Mouse (Mus musculus) cortical plate, adult 2 months (tissue): Measurements from ENCODE around the gene Cnot2. TPM values are rescaled to one million over a fixed set of nuclear protein-coding genes. Genes with fewer than 3 reads are reported as not detected.
"Not testable (repeated sequence)": the region's sequence is repeated elsewhere in the genome, so short reads cannot be mapped to it uniquely, and the experiment has no call there.

ENCODE experiments used
- H3K27ac ChIP-seq: fragments of 200-500 bp; 2 replicates; pipeline ENCODE4 v1.5.1; 2012; ENCODE audit warnings: low read length, control low read depth, inconsistent platforms; ENCODE audit not compliant: insufficient read depth
- H3K4me1 ChIP-seq: fragments of 200-500 bp; 2 replicates; pipeline ENCODE4 v1.6.1; 2011; ENCODE audit warnings: low read length; ENCODE audit not compliant: control insufficient read depth, insufficient read depth
- H3K4me3 ChIP-seq: fragments of 200-500 bp; 2 replicates; pipeline ENCODE4 v1.5.1; 2011; ENCODE audit warnings: mild to moderate bottlenecking, low read length, control low read depth; ENCODE audit not compliant: insufficient read depth
- CTCF ChIP-seq: fragments of 200-500 bp; IDR thresholded peaks from 2 replicates; pipeline ENCODE4 v1.5.1; 2011; ENCODE audit warnings: mild to moderate bottlenecking, control low read depth, low read length; ENCODE audit not compliant: insufficient read depth; ENCODE audit errors: extremely low read depth
- POLR2A ChIP-seq: fragments of 200-500 bp; IDR thresholded peaks from 2 replicates; pipeline ENCODE4 v1.6.1; 2011; ENCODE audit warnings: mild to moderate bottlenecking, low read length, control low read depth; ENCODE audit not compliant: insufficient read depth; ENCODE audit errors: extremely low read depth
- polyA plus RNA-seq: library from polyadenylated mRNA; depleted of rRNA; stranded (reverse); fragments of >200 nt; gene quantifications from 2 replicates; pipeline ENCODE4 v1.2.3, GENCODE M21; 2012

Cnot2 gene
- polyA plus RNA-seq, 1 experiment, result 67.5 TPM

DNA sequence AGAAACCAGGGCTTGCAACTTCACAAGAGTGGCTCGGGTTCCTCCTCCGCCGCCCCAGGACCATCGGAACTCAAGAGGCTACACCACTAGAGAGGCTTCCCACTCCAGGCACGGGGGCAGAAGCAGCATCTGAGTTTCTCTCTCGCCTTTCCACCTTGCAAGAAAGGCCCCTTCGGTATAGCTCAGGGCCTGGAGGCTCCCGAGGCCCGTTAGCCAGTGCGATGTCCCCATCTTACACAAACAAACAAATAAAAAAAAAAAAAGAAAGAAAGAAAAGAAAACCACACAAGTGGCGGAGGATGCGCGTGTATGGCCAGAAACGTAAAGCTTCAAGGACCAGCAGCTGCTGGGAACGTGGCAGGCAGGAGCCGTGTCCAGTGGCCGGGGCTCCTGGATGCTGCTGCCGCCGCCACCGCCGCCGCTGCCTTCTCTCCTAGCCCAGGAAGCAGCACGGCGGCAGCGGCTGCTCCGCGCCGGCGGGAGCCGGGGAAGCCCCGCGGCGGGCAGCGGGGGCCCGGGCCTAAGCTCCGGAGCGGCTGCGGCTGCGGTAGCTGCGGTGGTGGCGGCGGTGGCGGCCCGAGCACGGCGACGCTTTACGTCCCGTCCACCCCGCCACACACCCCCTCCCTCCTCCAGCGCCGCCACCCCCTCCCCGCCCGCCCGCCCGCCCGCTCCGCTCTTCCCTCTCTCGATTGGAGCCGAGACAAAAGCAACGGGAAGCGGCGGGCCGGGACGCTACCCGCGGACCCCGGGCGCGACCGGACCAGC lies 536 bp downstream of the Cnot2 start:
- Histone ChIP-seq H3K4me1 (peaks cover 2% of the 10 kb centered on the region), H3K27ac (peak overlapping the region; percentile 79), H3K4me3 (peak overlapping the region; percentile 92)
- no peak for TF ChIP-seq CTCF
- no peak for TF ChIP-seq POLR2A

DNA sequence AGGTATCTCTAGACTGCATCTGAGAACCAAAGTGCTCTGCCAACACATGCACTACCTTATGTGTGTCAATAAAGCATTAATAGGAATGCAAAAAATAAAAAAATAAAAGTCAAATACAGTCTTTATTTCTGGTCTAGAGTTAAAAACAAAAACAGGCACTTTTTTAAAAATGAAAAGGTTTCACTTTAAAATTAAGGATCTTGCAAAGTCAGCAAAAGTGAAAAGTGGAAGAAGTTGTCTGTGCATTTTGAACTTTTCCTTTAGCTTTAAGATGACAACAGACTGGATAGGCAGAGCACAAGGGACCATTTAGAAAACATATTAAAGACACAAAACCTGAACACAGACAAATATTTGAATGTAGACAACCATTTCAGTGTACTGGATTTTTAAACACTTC lies 1.8 kb downstream of the Cnot2 start:
- H3K4me3 ChIP-seq, result no peak overlapping the region; the same call in 1 of the 2 replicates

GRCm38 (mm10) chr10:116578375-116578774 lies 2.9 kb downstream of the Cnot2 start:
- TF ChIP-seq CTCF (no peak), POLR2A (no peak)
- Histone ChIP-seq H3K4me3 (no peak overlapping the region), H3K27ac (no peak overlapping the region), H3K4me1 (peaks cover 2% of the 10 kb centered on the region)

More for the DNA sequence above, 1.8 kb downstream of the Cnot2 start:
- Histone ChIP-seq H3K27ac (no peak overlapping the region), H3K4me1 (peaks cover 2% of the 10 kb centered on the region)
- no peak for TF ChIP-seq POLR2A
- no peak for TF ChIP-seq CTCF

DNA sequence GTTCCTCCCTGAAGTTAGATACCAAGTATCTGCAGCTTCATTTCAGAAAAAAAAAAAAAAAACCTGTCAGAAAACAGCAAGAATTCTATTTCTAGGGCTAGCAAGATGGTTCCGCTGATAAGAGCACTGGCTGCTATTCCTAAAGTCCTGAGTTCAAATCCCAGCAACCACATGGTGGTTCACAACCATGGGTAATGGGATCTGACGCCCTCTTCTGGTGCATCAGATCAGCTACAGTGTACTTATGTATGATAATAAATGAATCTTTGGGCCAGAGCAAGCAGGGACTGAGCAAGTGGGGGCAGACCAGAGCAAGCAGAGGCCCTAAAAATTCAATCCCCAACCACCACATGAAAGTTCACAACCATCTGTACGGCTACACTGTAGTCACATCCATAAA lies 4.1 kb downstream of the Cnot2 start:
- H3K4me1 ChIP-seq, result no peaks in the 10 kb centered on the region; the same call in 1 of the 2 replicates
- no peak overlapping the region for H3K27ac ChIP-seq
- H3K4me3 ChIP-seq, result no peak overlapping the region
- TF ChIP-seq POLR2A, result no peak
- no peak for TF ChIP-seq CTCF

GRCm38 (mm10) chr10:116576071-116576470 lies 5.2 kb downstream of the Cnot2 start:
- H3K4me3 ChIP-seq, H3K4me1 ChIP-seq, H3K27ac ChIP-seq: not testable (repeated sequence)

- Histone ChIP-seq H3K27ac (no peak overlapping the region), H3K4me1 (no peaks in the 10 kb centered on the region), H3K4me3 (no peak overlapping the region)
- TF ChIP-seq POLR2A, result no peak
- TF ChIP-seq CTCF, result no peak
Observed at GRCm38 (mm10) chr10:116570526-116570925, 10.8 kb downstream of the Cnot2 start.

DNA sequence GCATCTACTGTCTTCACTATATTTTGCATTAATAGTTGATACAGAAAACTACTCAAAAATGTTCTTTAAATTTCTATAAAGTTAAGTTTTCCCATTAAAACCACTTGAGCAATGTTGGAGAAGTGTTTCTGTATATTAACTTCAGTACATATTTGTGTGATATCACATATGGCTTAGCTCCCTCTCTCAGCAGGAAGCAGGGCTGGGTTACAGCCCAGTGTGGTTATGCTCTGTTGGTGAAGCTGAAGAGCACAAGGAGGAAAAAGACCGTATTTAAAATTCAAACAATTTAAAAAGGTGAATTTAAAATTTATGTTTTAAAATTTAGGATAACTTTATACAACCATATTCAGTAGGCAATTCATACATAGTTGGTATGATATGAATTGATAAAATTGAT lies 12.8 kb downstream of the Cnot2 start:
- H3K4me1 ChIP-seq, result no peaks in the 10 kb centered on the region
- H3K27ac ChIP-seq, result no peak overlapping the region

DNA sequence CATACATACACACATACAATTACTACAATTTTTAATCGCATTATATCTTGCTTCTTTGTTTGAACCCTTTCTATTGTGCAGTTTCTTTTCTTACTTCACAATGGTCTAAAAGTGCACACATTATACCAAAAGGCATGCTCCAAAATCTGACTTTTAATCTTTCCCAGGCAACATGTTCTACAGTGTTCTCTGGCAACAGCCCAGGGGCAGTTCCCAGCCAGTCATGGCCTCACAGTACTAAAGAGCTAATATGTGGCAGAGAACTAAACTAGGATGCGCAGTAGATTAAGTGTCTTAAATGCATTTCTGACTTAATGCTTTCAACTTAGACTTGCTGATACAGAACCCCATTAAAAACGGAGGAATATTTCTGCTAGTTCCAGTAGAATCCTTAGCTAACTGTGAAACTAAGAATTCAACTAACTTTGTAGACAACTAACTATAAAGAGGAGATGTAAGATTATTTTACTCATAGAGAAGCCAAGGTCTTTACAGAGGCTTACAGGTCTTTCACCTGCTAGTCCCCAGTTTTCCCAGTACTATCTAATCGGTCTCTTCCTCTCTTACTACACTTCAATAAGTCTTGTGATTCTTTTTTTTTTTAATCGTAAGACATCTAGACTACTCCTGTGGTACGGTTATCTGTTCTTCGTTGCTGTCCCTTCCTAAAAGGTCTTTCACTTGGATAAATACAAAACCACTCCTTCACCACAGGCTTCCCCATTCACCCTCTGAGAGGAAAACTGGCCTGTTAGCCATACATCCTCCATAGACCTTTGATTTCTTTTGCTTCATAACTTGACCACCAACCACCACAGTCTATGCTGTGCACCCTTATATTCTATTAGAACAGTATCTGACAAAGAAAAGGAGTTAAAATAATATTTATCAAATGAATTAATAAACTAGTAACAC lies 13.6 kb downstream of the Cnot2 start:
- Histone ChIP-seq H3K27ac (no peak overlapping the region), H3K4me1 (no peaks in the 10 kb centered on the region; the same call in 1 of the 2 replicates), H3K4me3 (no peak overlapping the region)
- TF ChIP-seq POLR2A, result no peak

More for the DNA sequence above, 12.8 kb downstream of the Cnot2 start:
- no peak overlapping the region for H3K4me3 ChIP-seq
- TF ChIP-seq POLR2A (no peak), CTCF (no peak)

DNA sequence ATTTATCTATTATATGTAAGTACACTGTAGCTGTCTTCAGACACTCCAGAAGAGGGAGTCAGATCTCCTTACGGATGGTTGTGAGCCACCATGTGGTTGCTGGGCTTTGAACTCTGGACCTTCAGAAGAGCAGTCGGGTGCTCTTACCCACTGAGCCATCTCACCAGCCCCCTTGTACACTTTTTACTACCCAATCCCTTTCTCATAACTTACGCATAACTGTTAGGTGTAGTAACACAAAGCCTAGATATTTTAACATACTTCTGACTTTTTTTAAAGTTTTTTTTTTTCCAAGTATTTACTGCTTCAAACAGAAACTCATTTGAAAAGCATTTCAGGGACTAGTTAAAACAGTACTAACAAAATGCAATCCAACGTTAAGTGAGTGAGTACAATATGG lies 14.8 kb downstream of the Cnot2 start:
- H3K4me3 ChIP-seq, H3K4me1 ChIP-seq, H3K27ac ChIP-seq: not testable (repeated sequence)
